Mouse (Mus musculus) liver, embryonic 14.5 days (tissue): Measurements from ENCODE around the gene Prlhr. TPM values are rescaled to one million over a fixed set of nuclear protein-coding genes. Genes with fewer than 3 reads are reported as not detected.

Experiments used
- ATAC-seq: fragments of 200-750 bp; cut with Nextera tagmentation; 2 replicates; pipeline ENCODE4 v1.8.0; 2017; ENCODE audit warnings: moderate number of reproducible peaks, mild to moderate bottlenecking, moderate library complexity; ENCODE audit not compliant: insufficient read depth
- DNase-seq, 3 experiments: peaks; one replicate each; pipeline ENCODE4 v3.0.0-alpha.2; 2012 to 2013; ENCODE audit warnings: low read depth in 3 of 3, low spot score in 3 of 3
- H3K27ac ChIP-seq: fragments of 300-500 bp; sonication (generic); 2 replicates; pipeline ENCODE4 v1.5.1; 2014; ENCODE audit warnings: moderate library complexity, mild to moderate bottlenecking, control low read depth, inconsistent platforms
- H3K27me3 ChIP-seq: fragments of 300-500 bp; sonication (generic); 2 replicates; pipeline ENCODE4 v1.6.1; 2014; ENCODE audit warnings: mild to moderate bottlenecking, low read length, moderate library complexity; ENCODE audit not compliant: control insufficient read depth, insufficient read depth
- H3K36me3 ChIP-seq: fragments of 300-500 bp; sonication (generic); replicated peaks from 2 replicates; pipeline ENCODE4 v1.6.1; 2014; ENCODE audit warnings: low read depth; ENCODE audit not compliant: control insufficient read depth, insufficient read depth
- H3K4me1 ChIP-seq, 2 experiments: fragments of 200-500 bp in 1 of 2; fragments of 300-500 bp in 1 of 2; sonication (generic) in 1 of 2; replicated peaks; 2 replicates each; pipeline ENCODE4 v1.6.1; 2012 to 2014; ENCODE audit warnings: antibody characterized with exemption in 1 of 2, inconsistent platforms in 1 of 2, low read length in 1 of 2; ENCODE audit not compliant: control insufficient read depth in 2 of 2, insufficient read depth in 2 of 2
- H3K4me2 ChIP-seq: fragments of 300-500 bp; sonication (generic); 2 replicates; pipeline ENCODE4 v1.6.1; 2014; ENCODE audit warnings: low read depth, mild to moderate bottlenecking, control low read depth, moderate library complexity
- H3K4me3 ChIP-seq, 2 experiments: fragments of 200-500 bp in 1 of 2; fragments of 300-500 bp in 1 of 2; sonication (generic) in 1 of 2; 2 replicates each; pipeline ENCODE4 v1.5.1; 2012 to 2014; ENCODE audit warnings: low read depth in 2 of 2, low read length in 2 of 2, mild to moderate bottlenecking in 2 of 2, control low read depth in 1 of 2, inconsistent platforms in 1 of 2, moderate library complexity in 1 of 2; ENCODE audit not compliant: insufficient read depth in 1 of 2
- H3K9ac ChIP-seq: fragments of 300-500 bp; sonication (generic); replicated peaks from 2 replicates; pipeline ENCODE4 v1.6.1; 2014; ENCODE audit warnings: mild to moderate bottlenecking, control low read depth, moderate library complexity
- H3K9me3 ChIP-seq: fragments of 300-500 bp; sonication (generic); 2 replicates; pipeline ENCODE4 v1.6.1; 2016; ENCODE audit warnings: low read length, mixed read lengths; ENCODE audit not compliant: control insufficient read depth
- CTCF ChIP-seq: IDR thresholded peaks from 2 replicates; pipeline ENCODE4 v1.5.1; 2016; ENCODE audit warnings: antibody characterized with exemption, low read depth, control low read depth
- EP300 ChIP-seq: IDR thresholded peaks from 2 replicates; pipeline ENCODE4 v1.6.1; 2016; ENCODE audit warnings: antibody characterized with exemption, low read depth
- WGBS: fragments of 180-500 bp; shearing (Covaris S2); extraction: QIAGEN DNeasy Blood & Tissue Kit; methylation state at CpG from one replicate; pipeline ENCODE4 v1.1.7; 2014; ENCODE audit not compliant: insufficient replicate concordance; 5-methylcytosine and 5-hydroxymethylcytosine counted together
- polyA plus RNA-seq, 2 experiments: library from polyadenylated mRNA; depleted of rRNA in 1 of 2; stranded (reverse) in 1 of 2; unstranded in 1 of 2; fragments of >200 nt; fragmentation: Nextera tagmentation in 1 of 2; extraction: Ambion mirVana in 1 of 2; gene quantifications; 2 replicates each; pipeline versions ENCODE4 v1.2.1 to v1.2.3; 2012 to 2014

Gene Prlhr
- polyA plus RNA-seq, 2 experiments = not detected

- ATAC-seq (no peak), DNase-seq (no peak)
- no peak for TF ChIP-seq EP300
- TF ChIP-seq CTCF = no peak
- H3K4me2 ChIP-seq = no peak overlapping the region
- 25% methylated on average over 3 of the region's 3 CpGs for WGBS
- H3K4me1 ChIP-seq = no peaks in the 10 kb centered on the region
- no peaks in the 10 kb centered on the region for H3K9me3 ChIP-seq
- H3K9ac ChIP-seq = no peak overlapping the region
- H3K27ac ChIP-seq = no peak overlapping the region
- no peaks in the 10 kb centered on the region for H3K36me3 ChIP-seq
- H3K27me3 ChIP-seq = no peaks in the 10 kb centered on the region
- H3K4me3 ChIP-seq = no peak overlapping the region
Observed at GRCm38 (mm10) chr19:60459680-60460079, 8.4 kb downstream of the Prlhr start.

- H3K27ac ChIP-seq = no peak overlapping the region
- H3K4me2 ChIP-seq = no peak overlapping the region
- DNase-seq (no peak), ATAC-seq (no peak)
- no peak overlapping the region for H3K9ac ChIP-seq
- 45% methylated on average over 2 of the region's 2 CpGs for WGBS
- no peaks in the 10 kb centered on the region for H3K9me3 ChIP-seq
- no peaks in the 10 kb centered on the region for H3K36me3 ChIP-seq
- no peaks in the 10 kb centered on the region for H3K27me3 ChIP-seq
- no peak overlapping the region for H3K4me3 ChIP-seq
- no peaks in the 10 kb centered on the region for H3K4me1 ChIP-seq
- no peak for TF ChIP-seq CTCF
- TF ChIP-seq EP300 = no peak
Observed at GRCm38 (mm10) chr19:60459071-60459470, 9.0 kb downstream of the Prlhr start.

GRCm38 (mm10) chr19:60455791-60456190, 12.3 kb downstream of the Prlhr start:
- Histone ChIP-seq H3K4me3 (no peak overlapping the region), H3K9ac (no peak overlapping the region), H3K27ac (no peak overlapping the region), H3K36me3 (no peaks in the 10 kb centered on the region), H3K4me1 (no peaks in the 10 kb centered on the region), H3K9me3 (no peaks in the 10 kb centered on the region), H3K27me3 (no peaks in the 10 kb centered on the region), H3K4me2 (no peak overlapping the region)
- TF ChIP-seq EP300 = no peak
- TF ChIP-seq CTCF = no peak
- no peak for ATAC-seq
- WGBS = 51% methylated on average over 1 of the region's 1 CpGs
- DNase-seq = no peak

GRCm38 (mm10) chr19:60440531-60440930, 27.6 kb downstream of the Prlhr start:
- Histone ChIP-seq H3K27ac (no peak overlapping the region), H3K4me2 (no peak overlapping the region), H3K4me1 (no peaks in the 10 kb centered on the region), H3K27me3 (no peaks in the 10 kb centered on the region), H3K36me3 (no peaks in the 10 kb centered on the region), H3K9ac (no peak overlapping the region), H3K4me3 (no peak overlapping the region), H3K9me3 (no peaks in the 10 kb centered on the region)
- DNase-seq = no peak
- ATAC-seq = no peak
- TF ChIP-seq CTCF (no peak), EP300 (no peak)

GRCm38 (mm10) chr19:60440083-60440482, 28.0 kb downstream of the Prlhr start:
- WGBS = 49% methylated on average over 5 of the region's 5 CpGs
- DNase-seq (no peak), ATAC-seq (no peak)
- no peaks in the 10 kb centered on the region for H3K9me3 ChIP-seq
- H3K9ac ChIP-seq = no peak overlapping the region
- no peak for TF ChIP-seq EP300
- no peak for TF ChIP-seq CTCF
- H3K27ac ChIP-seq = no peak overlapping the region
- no peak overlapping the region for H3K4me2 ChIP-seq
- H3K36me3 ChIP-seq = no peaks in the 10 kb centered on the region
- H3K4me1 ChIP-seq = no peaks in the 10 kb centered on the region
- H3K4me3 ChIP-seq = no peak overlapping the region
- no peaks in the 10 kb centered on the region for H3K27me3 ChIP-seq
